Mouse (Mus musculus) right cerebral cortex, postnatal 36 days (tissue): Measurements from ENCODE around the gene Gm28230.
A peak's percentile ranks its signal among the peaks of the same experiment; 100 is the strongest.

Experiments used
- DNase-seq, 2 experiments: peaks; one replicate each; pipeline ENCODE4 v3.0.0; 2022; ENCODE audit warnings: low spot score in 2 of 2, mixed read lengths in 1 of 2

Gene Gm28230

DNA sequence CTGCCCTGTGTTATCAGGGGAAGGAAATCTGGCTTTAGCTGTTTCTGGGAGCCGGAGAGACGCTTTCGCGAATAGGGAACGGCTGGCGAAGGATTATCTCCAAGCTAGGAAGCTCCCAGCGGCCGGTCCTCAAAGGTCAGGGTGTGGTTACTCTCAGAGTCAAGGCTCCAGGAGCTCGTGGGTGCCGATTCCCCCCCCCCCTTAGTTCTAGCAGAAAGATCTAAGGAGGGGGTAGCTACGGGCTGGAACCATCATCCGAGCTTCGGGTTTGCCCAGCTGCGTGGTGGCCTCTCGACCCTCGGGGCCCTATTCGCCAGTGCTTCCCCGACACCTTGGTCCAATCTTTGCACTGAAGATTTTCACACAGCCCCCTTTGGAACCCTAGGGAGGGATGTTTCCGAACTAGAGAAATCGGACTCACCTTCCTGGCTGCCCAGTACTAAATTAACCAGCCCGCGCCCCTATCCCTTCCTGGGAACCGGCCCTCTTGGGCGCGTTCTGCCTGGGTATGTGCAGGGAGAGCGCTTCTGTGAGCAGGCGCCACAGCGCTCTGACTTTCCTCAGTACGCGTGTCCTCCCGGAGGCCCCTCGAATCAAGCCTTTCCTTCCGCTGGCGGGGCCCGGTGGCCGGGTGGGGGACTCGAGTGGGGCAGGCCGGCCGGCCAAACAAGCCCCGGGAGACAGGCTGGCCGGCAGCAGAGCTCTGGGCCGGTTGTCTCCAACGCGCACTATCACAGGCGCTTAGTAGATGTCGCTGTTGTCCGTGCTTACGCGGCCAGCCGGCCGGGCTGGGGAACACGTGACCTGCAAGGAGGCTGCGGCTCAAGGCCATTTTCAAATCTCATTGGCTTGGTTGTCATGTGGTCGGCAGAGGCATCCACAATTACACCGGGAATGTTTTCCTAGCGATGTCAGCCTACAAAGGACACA is 35.2 kb upstream of the Gm28230 start, which contains the start of gene Hoxd10:
Hoxd10 (plus strand) TSS at position 903 of the 930 bp plus-strand sequence.
- no peak for DNase-seq

DNA sequence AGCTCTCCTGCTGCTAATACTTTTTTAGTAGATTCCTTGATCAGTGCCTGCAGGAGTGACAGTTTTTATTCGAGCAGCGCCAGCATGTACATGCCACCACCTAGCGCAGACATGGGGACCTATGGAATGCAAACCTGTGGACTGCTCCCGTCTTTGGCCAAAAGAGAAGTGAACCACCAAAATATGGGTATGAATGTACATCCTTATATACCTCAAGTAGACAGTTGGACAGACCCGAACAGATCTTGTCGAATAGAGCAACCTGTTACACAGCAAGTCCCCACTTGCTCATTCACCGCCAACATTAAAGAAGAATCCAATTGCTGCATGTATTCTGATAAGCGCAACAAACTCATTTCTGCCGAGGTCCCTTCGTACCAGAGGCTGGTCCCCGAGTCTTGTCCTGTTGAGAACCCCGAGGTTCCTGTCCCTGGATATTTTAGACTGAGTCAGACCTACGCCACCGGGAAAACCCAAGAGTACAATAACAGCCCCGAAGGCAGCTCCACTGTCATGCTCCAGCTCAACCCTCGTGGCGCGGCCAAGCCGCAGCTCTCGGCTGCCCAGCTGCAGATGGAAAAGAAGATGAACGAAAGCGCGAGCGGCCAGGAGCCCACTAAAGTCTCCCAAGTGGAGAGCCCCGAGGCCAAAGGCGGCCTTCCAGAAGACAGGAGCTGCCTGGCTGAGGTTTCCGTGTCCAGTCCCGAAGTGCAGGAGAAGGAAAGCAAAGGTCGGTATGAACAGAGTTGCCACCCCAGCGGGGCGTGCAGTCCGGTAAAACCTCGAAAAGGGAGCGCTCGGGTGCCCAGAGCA is 34.3 kb upstream of the Gm28230 start:
- DNase-seq, result no peak

DNA sequence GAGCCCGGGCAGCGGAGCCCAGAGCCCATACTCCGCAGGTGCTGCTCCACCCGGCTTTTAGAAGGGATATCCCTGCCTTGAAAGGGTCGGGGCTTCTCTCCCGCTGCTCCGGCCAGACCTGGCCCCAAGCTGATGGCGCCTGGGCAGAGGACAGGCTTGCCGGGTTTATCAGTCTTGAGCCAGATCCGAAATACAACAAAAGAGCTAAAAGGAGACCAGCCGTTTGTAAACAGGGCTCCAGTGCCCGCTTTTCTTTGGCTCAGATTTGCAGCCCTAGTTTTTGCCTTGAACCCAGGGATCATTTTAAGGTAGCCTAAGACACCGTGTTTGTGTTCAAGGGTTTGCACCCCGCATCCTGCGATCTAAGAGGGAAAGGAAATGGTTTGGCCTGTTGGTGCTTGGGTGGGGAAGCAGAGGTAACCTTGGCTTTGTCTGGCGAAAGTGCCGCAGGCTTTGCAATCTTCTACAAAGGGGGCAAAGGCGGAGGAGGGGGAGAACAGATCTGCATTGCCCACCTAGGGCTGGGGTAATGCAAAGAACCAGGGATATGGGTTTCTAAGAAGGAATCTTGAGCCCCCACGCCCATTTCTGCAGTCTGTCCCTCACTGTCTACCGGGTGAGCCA is 33.6 kb upstream of the Gm28230 start:
- no peak for DNase-seq

DNA sequence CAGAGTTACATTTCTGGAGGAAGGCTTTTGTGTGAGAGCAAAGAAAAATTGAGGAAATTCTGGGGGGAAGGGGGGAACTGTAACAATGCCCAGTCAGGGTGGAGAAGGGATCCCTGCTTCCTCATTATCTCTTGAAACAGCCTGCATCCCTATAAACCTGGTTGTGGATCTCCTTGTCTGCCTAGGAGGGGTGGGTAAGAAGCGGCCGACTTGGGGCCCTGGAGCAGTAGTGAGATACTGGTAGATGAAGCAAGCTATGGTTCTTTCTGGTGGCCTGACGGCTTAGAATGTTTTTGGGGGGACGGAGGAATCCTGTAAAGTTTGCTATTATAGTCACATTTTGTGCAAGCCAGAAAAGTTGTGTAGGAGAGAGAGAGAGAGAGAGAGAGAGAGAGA is 33.1 kb upstream of the Gm28230 start:
- no peak for DNase-seq

DNA sequence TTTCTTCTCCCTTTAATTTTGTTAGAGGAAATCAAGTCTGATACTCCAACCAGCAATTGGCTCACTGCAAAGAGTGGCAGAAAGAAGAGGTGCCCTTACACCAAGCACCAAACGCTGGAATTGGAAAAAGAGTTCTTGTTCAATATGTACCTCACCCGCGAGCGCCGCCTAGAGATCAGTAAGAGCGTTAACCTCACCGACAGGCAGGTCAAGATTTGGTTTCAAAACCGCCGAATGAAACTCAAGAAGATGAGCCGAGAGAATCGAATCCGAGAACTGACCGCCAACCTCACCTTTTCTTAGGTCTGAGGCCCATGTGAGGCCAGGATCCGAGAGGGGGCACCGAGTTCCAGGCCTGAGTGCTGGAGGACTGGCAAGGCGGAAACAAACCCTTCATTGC is 32.5 kb upstream of the Gm28230 start:
- no peak for DNase-seq

DNA sequence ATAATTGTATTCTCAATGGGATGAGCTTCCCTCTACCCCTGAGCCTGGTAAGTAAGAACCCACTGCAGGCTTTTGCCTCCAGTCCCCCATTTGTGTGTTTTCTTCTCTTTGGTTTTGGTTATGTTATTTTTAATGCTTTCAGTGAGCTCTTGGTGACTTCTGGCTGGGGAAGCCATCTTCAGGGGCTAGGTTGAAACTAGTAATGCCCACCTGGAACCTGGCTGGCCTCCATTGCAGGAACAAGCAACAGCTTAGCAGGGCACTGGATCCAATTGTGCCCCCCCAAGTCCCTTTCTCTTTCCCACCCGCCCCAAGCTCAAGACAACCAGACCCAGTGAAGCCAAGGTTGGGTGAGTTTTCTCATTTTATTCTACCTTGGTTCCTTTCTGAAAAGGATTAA is 31.1 kb upstream of the Gm28230 start:
- DNase-seq, result no peak

DNA sequence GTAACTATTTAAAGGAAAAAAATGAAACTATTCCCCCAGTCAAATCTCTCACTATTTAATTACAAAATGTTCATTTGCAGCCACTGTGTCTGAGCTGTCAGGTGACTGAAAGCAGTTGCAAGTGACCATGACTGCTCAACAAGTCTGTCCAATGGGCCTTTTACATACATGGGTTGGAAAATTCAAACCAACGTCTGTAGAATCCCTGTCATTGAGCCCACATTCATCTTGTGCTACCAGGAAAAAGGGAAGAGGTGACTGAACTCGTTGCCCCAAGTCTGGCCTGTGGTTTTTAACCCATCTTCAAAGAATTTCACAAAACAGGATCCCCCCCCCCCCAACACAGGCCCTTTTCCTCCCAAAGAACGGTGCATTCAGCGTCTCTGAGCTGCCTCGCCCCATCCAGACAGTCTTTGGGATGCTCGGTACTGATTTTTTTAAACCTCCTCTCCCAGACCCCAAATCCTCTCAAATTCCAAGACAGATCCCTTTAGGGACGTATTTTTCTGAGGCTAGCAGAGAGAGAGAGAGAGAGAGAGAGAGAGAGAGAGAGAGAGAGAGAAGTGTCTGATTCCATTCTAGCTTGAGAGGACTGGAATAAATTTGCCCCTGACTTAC is 30.6 kb upstream of the Gm28230 start:
- no peak for DNase-seq

DNA sequence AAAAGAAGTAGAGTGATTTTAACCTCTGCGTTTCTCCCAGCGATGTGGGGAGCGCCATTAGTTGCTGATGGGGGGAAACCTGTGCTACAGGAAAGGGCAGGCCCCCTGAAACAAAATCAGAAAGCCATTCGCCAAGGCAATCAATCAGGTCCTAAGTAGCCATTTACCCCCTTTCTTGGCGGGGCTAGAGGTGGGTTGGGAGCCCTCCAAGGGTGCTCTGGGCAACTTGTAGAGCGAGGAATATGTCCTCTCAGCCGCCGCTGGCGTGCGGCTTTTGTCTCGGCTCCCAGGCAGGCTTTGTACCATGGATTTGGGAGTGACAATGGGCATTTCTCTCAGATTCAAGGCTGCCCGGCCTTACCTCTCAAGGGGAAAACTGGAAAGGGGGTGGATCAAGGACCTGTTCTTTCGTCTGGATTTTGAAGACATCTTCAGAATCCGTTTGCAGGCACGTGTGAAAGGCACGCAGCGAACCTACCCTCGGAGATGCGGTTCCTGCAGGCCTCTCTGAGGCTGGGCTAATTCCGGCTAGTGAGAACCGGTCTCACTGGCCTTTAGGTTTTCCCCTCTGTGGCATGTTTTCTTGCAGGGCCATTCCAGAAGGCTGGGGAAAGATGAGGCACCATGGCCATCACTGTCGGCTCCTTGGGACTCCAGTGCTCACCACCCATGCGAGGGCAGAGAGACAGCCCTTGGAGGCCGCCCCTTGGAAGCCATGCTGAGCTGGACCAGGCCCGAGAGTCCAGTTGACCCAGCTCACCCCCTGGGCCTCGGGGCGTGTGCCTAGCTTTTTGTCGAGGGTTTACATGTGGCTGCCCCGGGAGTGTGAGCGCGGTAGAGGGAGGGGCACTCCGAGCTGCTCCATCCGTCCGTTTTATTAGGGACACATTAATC is 29.8 kb upstream of the Gm28230 start:
- DNase-seq, result no peak

DNA sequence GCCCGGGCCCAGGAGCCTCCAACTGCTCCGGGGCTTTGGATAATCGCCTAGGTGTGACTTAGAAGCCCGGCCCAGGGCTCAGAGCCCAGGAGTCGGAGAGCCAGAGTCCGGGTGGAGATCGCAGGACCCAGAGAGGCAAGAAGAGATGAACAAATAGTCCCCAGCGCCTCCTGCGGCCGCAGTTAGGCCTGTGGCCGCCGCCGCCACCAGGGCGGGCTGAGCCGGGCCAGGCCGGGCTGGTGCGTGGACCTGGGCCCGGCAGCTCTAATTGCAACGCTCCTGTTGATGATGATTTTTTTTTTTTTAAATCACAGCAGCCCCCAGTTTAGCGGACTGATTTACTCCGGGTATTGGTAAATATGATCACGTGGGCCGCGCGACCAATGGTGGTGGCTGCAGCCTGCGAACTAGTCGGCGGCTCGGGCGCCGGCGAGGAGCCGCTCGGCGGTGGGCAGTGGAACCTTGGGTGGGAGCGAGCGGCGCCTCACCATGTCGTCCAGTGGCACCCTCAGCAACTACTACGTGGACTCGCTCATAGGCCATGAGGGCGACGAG is 28.9 kb upstream of the Gm28230 start, which contains the start of gene Hoxd9:
Hoxd9 (plus strand) TSS at position 161 of the 555 bp plus-strand sequence.
- DNase-seq, result no peak

DNA sequence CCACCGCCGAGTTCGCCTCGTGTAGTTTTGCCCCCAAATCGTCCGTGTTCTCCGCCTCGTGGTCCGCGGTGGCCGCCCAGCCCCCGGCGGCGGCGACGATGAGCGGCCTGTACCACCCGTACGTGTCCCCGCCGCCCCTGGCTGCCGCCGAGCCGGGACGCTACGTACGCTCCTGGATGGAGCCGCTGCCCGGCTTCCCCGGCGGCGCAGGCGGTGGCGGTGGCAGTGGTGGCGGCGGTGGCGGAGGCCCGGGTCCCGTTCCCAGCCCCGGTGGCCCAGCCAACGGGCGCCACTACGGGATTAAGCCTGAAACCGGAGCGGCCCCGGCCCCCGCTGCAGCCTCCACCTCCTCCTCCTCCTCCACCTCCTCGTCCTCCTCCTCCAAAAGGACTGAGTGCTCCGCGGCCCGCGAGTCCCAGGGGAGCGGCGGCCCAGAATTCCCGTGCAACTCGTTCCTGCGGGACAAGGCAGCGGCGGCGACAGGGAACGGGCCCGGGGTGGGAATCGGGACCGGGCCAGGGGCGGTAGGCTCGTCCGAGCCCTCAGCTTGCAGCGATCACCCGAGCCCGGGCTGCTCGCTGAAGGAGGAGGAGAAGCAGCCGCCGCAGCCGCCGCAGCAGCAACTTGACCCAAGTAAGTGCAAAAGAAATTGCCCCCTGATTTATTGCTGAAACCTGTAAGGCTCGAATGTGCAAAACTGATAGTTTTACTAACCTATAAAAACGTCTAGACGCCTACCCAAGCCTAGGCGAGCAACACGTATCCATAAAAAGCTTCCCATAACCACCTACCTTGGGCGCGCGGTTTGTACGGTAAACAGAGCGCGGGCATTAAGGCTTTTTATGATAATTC is 28.1 kb upstream of the Gm28230 start:
- no peak for DNase-seq

DNA sequence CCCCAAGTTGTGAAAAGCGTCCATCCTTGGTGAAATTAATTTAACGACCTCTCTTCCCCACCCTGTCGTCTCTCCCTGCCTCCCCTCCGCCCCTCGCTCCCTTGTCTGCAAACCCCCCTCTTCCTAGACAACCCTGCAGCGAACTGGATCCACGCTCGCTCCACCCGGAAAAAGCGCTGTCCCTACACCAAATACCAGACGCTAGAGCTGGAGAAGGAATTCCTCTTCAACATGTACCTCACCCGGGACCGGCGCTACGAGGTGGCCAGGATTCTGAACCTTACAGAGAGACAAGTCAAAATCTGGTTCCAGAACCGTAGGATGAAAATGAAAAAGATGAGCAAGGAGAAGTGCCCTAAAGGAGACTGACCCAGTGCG is 27.5 kb upstream of the Gm28230 start:
- no peak for DNase-seq

DNA sequence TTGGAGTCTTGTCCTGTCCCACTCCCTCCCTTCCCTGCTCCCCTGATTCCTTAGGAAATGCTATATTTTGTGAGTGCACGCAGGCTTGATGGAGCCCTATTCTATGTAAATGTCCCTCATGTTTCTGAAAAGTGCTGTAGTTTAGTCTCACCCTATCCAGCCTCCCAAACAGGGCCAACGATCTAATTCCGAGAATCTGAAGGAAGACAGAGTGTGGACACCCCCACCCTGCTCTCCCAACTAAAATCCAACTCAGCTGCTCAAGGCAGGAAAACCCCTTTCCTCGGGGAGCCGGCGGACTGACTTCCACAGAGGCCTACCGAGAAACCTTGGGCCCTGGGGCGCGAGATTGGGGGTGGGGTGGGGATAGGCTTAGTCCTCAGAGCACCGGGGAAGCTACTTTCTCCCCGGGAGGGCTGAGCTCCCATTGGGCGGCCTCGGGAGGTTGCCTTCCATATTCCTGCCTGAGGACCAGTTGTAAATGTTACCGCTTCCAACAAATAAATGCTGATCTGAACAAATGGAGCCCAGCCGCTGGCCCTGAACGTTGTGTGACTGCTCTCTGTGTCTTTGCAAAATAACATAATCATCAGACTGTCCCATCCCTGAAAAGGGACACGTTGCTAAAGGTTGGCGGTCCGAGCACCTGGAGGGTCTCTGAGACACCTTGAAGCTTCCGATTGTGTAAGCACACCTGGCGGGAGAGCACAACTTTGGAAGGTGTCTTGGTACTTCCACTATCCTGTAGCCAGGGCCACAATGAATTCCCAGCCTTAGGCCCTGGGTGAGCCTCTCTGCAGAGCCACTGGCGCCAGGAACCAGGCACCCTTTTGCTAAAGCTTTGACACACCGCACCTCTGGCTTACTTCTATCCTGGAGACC is 26.6 kb upstream of the Gm28230 start:
- DNase-seq, result no peak

DNA sequence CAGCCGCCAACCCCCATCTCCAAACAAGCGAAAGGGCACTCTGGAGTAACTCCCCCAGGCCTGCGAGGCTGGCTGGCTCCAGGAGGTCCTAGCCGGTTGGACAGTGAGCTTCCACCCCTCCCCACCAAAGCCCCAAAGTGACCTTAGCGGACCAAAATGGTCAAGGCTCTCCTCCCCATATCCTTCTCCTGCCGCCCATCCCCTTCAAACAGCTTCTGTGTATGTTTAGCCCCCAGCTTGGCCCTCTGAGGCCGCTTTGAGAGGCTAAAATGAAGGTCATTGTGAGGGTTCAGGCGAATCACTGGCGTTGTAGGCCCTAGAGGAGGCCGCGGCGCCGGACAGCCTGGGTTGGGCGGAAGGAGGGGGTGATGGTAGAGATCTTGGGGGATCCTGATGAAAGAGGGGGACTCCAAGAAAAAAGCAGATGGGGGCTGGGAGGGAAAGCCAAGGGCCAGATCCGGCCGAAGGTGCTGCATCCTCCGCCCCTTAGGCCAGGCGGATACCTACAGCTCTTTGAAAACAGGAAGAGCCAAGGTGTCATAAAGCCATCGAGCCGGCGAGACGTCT is 25.9 kb upstream of the Gm28230 start:
- DNase-seq, result no peak

DNA sequence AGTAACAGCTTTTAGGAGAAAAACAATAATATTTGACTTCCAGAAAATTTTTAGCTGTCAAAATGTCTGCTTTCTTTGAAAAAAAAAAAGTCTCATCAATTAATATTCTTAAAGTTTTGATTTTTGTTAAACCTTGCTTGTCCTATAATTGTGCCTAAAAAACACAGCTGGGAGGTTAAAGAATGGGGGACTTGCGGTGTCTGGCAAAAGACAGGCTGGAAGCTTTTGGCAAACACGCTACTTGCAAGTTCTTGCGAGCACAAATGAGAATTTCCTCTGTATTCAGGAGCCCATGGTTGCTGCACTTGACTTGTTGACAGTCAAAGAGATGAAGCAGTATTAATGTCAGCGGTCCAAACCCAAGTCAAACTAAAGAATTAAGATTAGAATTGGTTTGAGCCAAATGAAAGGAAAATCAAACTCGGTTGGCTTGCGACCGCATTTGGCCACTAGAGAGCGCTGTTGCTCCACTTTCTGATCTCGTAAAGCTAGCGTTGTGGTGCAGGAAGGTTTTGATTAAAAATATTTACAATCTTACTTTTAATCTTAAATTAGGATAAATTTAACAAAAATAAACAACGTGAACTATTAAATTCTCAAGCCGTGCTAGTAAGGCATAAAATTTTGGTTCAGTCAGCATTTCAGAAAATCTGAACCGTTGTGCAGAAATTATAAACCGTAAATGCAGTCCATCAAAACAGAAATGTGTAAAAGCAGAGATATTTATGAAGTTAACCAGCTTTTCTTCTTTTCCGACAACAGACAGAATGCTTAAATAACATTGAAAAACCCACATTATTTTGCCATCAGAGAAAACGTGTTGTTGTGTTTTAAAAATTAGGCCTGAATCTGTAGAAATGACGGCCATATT is 24.3 kb upstream of the Gm28230 start:
- DNase-seq, result peak; percentile 24 to 51

DNA sequence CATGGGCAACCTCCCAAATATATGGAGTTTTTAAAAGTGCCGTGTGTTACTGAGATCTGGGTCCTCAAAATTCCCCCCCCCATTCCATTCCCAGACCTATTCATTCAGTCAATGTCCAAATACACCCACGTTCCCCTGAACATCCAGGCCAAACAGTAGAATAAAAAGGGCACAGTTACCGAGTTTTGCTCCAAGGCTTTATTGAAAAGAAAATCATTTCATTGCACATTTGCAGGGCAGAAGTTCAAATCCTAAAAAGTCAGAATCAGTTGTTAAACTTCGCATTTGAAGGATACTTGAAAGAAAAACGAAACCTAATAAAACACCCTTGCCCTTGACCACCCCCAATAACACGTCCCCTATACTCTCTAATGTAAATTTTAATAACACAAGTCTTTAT is 23.7 kb upstream of the Gm28230 start:
- DNase-seq, result no peak

DNA sequence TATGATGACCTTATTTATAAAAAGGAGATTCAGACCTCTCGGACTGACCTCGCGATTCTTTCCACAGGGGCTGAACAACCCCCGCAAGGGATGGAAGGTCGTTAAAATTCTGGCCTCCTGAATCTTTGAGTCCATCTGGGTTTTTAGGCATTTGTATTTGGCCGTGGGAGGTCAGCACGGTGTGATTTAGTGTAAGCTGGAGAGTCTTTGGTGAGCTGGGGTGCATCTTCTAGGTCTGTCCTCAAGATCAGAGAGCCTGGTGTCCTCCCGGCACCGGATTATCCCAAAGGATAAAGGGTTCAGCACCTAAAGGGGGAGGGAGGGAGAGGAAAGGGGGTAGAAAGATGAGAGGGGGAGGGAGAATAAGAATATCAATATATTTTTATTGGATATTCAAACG is 23.2 kb upstream of the Gm28230 start:
- DNase-seq, result no peak

DNA sequence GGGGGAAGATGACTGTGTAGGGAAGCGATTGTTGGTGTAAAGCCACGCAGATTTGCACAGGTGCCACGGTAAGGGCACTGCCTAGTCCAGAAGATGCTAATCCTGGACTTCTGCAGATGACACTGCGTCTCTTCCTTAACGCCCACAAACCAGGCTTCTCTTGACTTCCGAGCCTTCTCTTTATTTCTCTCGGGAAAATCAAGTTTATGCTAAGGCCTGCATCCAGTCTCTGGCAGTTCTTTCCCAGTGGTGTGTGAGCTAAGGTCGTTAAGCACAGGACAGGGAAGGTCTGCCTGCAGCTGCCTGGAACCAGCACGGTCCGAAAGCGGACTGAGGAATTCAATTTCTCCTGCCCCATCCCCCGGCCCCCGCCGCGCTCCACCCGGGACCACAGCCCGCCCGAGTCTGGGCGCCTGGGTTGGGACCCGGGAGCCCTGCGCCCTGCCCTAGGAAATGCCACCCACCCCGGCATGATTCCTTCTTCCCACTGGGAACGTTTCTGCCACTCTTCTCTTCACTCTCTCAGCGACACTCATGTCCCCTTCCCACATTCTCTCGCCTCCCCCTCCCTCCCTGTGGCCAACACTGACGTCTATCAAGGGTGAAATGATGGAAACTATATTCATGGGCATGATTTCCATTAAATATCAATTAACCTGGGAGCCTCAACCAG is 22.7 kb upstream of the Gm28230 start:
- DNase-seq, result no peak
